Mouse (Mus musculus): ENCODE data around the gene Il18.
"Not testable (repeated sequence)": the region's sequence is repeated elsewhere in the genome, so short reads cannot be mapped to it uniquely, and the experiment has no call there.

The Il18 gene

DNA sequence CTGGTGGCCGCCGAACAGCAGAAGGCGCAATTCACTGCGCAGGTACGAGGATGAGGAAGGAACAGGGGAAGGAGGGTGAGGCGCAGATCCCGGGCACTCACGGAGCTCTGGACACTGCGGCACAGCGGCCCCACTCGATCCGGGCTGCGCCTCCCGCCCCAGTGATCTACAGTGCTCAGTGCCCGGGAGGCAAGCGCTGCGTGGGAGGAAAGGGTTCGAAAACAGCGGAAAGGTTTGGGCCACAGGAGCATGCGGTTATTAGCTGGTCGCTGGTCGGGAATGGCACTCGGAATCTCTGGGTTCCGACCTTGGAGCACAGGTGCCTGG, 49.3 kb downstream of the Il18 start:
- no peak for DNase-seq (ENCODE audit: low spot score)

DNA sequence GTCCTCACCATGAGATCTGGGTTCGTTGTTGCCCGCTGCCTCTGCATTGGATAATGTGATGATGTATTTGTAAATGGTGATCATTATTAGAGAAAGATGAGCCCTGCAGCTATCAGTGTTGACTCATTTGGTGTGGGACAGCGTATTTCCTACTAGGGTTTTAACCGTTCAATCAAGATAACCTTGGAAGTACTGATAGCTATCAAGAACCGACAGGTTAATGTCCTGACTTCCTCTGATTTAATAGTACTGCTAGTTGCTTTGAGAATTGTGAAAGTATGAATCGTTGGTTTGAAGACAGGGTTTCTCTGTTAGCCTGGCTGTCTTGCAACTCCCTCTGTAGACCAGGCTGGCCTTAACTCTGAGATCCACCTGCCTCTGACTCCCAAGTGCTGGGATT, 49.7 kb downstream of the Il18 start:
- DNase-seq (ENCODE audit: low spot score): no peak

DNA sequence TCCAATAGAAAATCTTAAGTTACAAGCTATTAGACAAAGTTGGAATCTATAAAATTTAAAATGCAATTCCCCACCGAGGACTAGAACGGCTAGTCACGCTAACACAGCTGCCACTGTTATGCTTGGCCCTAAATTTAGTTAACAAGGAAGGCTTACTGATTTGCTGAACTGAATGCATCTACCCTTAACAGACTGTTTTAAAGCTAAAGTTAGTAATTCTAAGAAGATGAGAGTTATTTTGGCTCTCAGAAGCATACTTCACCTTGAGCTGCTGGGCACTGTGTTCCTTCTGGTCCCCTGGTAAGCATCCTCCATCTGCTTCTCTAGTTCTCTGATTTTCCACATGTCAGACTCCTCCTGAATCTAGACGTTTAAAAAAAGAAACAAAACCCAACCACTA, 57.5 kb downstream of the Il18 start:
- no peak for DNase-seq (ENCODE audit: low spot score)

DNA sequence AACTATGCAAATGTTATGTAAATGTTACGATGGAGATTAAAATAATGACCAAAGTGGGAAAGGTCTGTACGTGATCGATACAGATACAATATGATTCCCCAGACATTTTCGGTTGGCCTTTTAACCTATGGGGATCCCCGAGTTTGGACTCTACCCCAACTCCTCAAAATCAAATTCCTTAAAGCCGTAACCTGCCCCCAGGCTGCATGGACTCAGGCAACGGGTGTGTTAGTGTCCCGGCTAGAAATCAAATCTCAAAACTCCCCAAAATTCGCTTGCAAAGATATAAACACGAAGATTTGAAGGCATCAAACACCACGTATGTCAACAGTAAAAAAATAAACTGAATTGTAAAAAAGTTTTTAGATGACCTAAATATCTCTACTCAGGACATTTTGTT, 61.5 kb downstream of the Il18 start:
- no peak for DNase-seq (ENCODE audit: low spot score)

DNA sequence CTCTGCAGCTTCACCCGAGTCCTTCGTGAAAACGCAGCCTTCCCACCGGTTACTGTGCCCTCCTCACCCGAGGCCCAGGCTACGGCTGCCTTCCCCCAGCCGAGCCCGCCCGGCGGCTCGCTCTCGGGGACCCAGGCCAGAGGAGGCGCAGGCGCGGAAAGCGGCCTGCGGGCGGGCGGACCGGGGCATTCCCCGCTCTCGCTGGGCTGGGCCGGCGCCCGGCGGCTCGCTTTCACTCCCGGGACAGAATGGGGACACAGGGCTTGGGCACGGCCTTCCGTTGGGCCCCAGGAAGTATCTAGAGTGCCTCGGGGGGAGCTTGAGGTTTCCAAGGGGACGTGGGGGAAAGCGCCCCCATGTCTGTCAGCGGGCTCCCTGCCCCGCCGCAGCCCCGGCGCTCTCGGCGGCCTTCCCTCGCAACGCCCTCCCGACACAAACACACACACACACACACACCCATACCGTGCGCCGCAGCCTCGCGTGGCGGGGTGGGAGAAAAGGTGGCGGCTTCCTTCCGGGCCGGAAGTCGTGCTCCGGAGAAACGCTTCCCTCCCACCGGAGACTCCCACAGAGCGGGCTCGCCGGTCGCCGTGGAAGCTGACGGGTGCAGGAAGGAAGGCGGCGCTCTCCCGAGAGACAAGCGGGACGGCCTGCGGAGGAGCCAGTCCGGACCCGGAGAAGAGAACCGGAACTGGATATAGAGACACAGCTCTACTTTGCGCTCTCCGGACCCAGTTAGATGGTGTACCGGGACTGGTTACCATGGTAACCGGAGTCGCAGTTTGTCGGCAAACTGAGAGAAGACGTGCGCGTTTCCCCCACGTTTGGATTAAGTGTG, 62.4 kb downstream of the Il18 start, which contains the start of the genes Pih1d2 and Nkapd1:
Gene Pih1d2 (plus strand): TSS at position 556 of the 838 bp plus-strand sequence.
Gene Nkapd1 (minus strand): TSS at position 699 of the 838 bp plus-strand sequence.
- peak; percentile 88 for DNase-seq (ENCODE audit: low spot score)

DNA sequence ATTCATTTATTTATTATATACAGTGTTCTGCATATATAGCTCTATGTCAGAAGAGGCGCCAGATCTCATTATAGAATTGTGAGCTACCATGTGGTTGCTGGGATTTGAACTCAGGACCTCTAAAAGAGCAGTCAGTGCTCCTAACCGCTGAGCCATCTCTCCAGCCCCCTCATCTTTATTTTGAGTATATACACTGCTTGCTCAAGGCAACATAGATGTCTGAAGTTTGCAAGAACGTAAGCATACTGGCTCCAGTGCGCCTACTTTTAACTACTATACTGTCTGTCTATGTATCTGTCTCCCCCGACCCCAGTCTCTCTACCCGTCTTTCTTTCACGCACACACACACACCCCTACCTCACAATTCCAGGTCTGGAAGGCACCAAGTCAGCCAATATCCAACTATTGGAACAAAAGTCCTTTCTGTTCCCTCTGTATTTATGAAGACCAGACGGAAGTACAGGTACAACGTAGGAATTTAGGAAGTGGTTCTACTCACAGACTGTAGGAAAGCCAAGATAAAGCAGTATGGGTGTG, 63.2 kb downstream of the Il18 start:
- DNase-seq (ENCODE audit: low spot score): no peak

DNA sequence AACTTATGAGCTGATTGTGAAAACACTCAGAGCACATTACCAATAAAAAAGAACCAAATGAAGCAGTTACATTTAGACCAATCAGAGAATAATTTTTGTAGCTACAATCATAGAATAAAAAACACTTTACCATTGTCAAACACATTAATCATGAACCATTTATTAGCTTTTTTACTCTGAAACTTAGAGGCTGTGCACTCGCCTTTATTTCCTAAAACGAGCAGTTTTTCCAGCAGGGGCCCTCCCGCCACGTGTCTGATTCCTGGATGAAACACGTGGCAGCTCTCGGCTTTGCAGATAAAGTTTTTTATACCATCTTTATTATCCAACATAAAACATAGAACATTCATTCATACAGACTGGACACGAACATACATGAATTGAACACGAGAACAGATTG, 76.3 kb downstream of the Il18 start:
- DNase-seq (ENCODE audit: low spot score): not testable (repeated sequence)
